15 mouse cellular contexts compared by ENCODE assay signal in genomic region chr11:75674875-75675274, GRCm38 (mm10).
"Had no signal": no experiment of that assay in that cellular context is flagged by ENCODE, and none has a peak within 500 bp of the region (broad histone marks: within the 10 kb centered on the region; RNA-seq: fewer than 3 reads in every experiment).

No protein-coding gene starts in this region.

- H3K9me3 ChIP-seq: midbrain, embryonic 10.5 days; midbrain, embryonic 12.5 days; neural tube, embryonic 12.5 days; stomach, embryonic 15.5 days had no signal

- H3K27ac ChIP-seq: midbrain, embryonic 10.5 days; midbrain, embryonic 12.5 days; neural tube, embryonic 12.5 days; stomach, embryonic 15.5 days; stomach, postnatal 0 days had no signal

- H3K4me1 ChIP-seq: stomach, embryonic 15.5 days had no signal

- H3K4me2 ChIP-seq: lung, embryonic 14.5 days; midbrain, embryonic 12.5 days; neural tube, embryonic 12.5 days; stomach, embryonic 15.5 days had no signal

- DNase-seq: lung, adult 18-20 months; lung, embryonic 14.5 days; lung, postnatal 10 days; lung, postnatal 4 days; midbrain, embryonic 14.5 days; right cerebral cortex, postnatal 14 days; thymus, adult 2 months; thymus, postnatal 25 days; thymus, postnatal 4 days had no signal

- H3K4me3 ChIP-seq: midbrain, embryonic 10.5 days; midbrain, embryonic 12.5 days; neural tube, embryonic 12.5 days; stomach, embryonic 15.5 days had no signal

- ATAC-seq: midbrain, embryonic 16.5 days had no signal

- H3K9ac ChIP-seq: lung, embryonic 14.5 days; midbrain, embryonic 12.5 days; neural tube, embryonic 12.5 days; stomach, embryonic 15.5 days had no signal

- H3K27me3 ChIP-seq: midbrain, embryonic 12.5 days; neural tube, embryonic 12.5 days; stomach, embryonic 15.5 days had no signal
